Mouse (Mus musculus): ENCODE measurements around the gene Gxylt2. TPM values are rescaled to one million over a fixed set of nuclear protein-coding genes. Genes with fewer than 3 reads are reported as not detected.
A peak's percentile ranks its signal among the peaks of the same experiment; 100 is the strongest.

The Gxylt2 gene
- 1 to 10 TPM in 1 of 2 experiments, under 1 TPM in 1; 0.89 to 1.1 TPM for total RNA-seq (2021)
- long read RNA-seq, experiment 1, partial matches to known transcripts: 1 of 1 reads
- long read RNA-seq, experiment 1, other reads (novel, unspliced or antisense): 0 of 1 reads
- long read RNA-seq, experiment 2, full-length matches to known transcripts: 1 of 3 reads
- long read RNA-seq, experiment 2, partial matches to known transcripts: 1 of 3 reads
- long read RNA-seq, experiment 2, other reads (novel, unspliced or antisense): 1 of 3 reads

DNA sequence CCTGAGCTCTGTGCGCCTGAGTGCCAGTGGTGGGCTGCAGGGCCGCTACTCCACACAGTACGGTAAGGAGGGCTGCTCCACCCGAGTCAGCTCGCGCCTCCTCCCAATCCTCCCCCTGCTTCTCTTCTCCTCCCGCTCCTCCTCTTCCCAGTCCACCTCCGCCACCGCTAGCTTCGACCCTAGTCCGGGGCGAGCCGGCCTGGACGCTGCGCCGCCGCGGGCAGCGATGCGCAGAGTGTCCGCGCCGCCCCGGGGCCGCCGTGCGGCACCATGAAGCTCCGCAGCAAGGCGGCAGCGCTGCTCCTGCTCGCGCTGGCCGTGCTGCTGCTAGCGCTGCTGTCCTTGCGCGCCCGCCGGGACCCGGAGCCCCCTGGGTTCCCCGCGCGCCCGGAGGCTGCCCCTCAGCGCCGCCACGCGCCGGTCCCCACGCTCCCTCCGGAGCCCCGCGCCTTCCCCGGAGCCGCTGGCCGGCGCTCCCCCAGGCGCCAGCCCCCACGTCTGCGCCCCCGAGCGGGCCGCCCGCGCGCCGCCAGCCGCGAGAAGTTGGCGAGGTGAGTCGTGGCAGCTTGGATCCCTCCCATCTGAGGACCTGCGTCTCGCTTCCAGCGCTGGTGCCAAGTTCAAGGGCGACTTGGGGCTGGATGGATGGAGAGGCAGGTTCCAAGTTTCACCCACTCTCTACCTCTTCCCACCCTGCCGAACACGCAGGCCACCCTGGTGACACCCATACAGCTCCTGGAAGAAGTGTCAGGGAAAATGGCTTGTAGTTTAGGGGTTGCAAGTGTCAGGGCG is at the start of gene Gxylt2:
Gene Gxylt2 (plus strand): TSS at position 161 of the 792 bp plus-strand sequence.
- intact Hi-C loops (cut with DNase I): no loop called here
- DNase-seq: peak; percentile 17 to 27

DNA sequence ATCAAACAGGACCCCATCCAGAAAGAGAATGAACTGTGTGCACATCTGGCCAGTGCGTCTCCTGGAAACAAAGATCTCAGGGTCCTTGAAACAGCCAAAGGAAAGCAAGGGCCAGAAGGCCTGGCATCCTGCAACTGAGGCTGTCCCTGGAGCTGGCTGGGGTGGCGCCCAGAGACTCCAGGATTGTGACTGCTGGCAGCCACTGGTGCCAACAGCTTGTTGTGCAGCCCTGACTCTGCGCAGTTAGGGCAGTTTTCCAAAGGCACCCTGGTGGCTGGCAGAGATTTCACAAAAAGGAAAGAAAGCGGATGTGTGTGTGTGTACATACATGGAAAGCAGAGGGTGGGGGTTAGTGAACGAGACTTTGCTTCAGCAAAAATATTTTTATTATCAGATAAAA is 44.1 kb upstream of the Gxylt2 start:
- intact Hi-C loops (cut with DNase I): no loop called here
- peak; percentile 26 to 51 for DNase-seq

DNA sequence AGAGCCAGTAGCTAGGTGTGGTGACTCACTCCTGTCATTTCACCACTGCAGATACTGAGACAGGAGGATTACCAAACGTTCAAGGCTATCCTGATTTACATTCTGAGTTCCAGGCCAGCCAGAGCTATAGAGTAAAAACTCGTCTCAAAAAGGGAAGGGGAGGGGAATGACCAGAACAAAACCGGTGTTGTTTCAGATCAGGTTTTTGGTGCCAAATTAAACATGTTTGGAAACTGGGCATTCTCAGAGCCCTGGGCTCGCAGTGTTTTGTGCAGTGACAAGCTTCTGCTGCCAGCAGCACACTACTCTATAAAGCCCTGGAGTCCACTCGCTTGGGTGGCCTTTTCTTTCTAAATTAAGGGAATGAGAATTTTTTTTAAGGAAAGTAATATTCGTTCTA is 42.3 kb upstream of the Gxylt2 start:
- no peak for DNase-seq

DNA sequence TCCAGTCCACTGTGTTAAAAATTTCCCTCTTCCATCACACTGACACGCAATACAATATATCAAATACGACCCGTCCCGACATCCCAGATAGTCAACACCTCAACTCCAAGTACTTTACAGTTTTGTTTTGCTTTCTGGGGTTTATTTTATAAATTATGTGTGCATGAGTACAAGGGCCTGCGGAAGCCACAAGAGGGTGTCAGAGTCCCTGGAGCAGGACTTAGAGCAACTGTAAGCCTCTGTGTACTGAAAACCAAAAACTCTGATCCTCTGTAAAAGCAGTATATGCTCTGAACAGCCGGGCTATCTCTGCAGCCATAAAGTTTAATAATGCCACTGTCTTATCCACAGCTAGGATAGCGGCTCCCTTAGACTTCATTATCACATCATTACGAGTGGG is 36.9 kb upstream of the Gxylt2 start:
- intact Hi-C loops (cut with DNase I): no loop called here
- no peak for DNase-seq

More for the DNA sequence above, 42.3 kb upstream of the Gxylt2 start:
- intact Hi-C loops (cut with DNase I): no loop called here

DNA sequence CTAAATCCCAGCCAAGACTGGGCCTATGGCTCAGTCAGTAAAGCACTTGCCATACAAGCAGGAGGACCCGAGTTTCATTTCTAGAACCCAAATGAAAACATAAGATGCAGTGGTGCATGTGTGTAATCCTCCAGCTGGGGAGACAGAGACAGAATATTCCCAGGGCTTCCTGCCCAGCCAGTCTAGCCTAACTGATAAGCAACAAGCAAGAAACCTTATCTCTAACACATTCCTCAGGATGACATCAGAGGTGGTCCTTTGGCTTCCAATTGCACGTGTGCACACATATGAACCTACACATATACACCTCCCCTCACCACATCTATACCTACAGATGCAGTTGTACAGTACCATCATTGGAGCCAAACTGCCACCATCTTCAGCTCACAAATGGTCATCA is 35.7 kb upstream of the Gxylt2 start:
- DNase-seq: no peak
- intact Hi-C loops (cut with DNase I): no loop called here

DNA sequence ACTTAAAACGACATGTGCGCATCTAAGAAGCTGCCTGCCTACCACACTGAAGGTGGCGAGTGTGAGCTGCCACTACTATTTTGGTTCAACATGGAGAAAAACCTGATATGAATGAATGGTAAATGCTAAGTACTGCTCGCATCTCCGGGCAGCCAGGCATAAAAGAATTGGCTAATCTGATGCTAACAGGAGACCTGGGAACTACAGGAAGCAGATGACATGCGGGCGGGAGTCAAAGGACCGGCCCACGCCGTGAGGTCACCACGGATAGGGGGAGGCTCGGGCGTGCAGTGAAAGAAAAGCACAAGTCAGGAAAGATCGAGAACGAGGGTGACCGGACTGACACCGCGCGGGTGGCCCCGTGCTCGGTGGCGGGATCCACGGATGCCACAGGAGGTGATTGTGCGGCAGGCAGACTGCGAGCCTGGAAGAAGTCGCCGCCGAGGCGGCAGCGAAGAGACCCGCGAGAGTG is 34.1 kb upstream of the Gxylt2 start:
- DNase-seq: peak; percentile 5 to 43
- intact Hi-C loops (cut with DNase I): loop anchor here (5.0 to 10.0 kb wide), 2 partner anchors 527 to 594 kb away; no protein-coding TSS in a partner anchor

DNA sequence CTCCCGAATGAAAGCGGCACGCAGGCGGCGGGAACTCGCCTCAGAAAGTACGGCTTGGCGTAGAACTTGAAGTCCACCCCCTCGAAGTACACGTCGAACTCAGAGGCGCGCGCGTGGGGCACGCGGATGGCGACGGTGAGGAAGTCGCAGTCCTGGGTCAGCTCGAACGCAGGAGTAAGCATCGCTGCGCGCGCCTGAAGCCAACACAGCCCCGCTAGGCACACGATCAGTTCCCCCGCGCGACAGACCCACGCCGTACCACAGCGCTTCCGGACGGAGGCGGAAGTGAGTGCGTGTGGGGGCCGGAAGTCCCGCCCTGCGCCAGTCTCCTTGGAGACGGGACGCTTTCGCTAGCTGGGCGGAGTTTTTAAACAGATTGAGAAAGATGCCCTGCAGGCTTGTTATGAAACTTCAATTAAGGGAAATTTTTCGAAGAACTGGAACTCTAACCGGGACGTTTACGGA is 33.6 kb upstream of the Gxylt2 start, which contains the start of gene Shq1:
Gene Shq1 (minus strand): TSS at position 278 of the 465 bp plus-strand sequence.
- DNase-seq: peak; percentile 79 to 86
- intact Hi-C loops (cut with DNase I): loop anchor here (5.0 to 10.0 kb wide), 2 partner anchors 526 to 594 kb away; no protein-coding TSS in a partner anchor

DNA sequence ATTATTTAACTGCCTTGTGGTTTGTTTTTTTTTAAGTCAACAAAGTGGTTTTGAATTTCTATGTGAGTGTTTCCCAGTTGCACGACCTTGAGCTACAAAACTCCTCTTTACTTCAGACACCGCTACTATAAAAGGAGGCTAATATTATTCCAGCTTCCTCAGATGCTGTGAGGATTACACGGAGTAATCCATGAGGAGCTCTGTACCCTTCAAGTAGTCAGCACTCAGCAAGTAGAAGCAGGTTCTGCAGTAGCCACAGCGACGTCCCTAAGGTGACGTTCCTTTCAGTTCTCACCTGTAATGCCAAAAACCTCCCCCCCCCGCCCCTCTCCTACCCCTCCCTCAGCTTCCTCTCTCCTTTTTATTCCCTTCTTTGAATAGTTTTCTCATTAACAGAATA is 33.1 kb upstream of the Gxylt2 start:
- no peak for DNase-seq
- intact Hi-C loops (cut with DNase I): loop anchor here (5.0 to 10.0 kb wide), 2 partner anchors 526 to 593 kb away; no protein-coding TSS in a partner anchor

DNA sequence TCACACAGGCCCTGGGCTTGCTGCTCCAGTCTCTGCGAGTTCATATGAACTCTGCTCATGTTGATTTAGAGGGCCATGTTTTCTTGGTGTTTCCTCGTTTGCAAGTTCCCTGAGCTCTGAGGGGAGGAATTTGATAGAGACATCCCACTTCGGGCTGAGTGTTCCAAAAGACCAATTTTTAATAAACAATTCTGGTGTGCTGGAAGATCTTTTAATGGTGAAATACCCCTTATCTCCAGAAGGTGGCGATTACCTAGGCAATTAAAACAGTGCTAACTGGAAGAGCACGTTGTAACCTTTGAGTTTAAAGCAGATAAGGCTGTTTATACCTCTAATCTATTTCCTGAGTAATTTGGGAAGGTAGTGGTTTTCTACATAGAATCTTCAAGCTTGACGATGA is 29.6 kb upstream of the Gxylt2 start:
- intact Hi-C loops (cut with DNase I): loop anchor here (5.0 to 10.0 kb wide), 2 partner anchors 522 to 590 kb away; no protein-coding TSS in a partner anchor
- no peak for DNase-seq

DNA sequence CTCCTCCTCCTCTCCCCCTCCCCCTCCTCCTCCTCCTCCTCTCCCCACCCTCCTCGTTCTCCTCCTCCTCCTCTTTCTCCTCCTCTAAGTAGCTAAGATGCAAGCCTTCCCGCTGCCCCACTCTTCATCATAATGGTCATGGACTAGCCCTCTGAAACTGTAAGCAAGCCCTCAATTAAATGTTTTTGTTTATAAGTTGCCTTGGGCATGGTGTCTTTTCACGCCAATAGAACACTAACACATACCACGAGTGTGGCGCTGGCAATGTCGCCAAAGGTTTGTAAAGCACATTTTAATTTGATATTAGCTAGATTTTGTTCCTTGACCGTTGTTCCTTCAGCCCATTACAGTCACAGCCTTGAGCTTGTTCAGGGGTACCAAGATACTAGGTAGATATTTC is 28.1 kb upstream of the Gxylt2 start:
- DNase-seq: no peak
- intact Hi-C loops (cut with DNase I): loop anchor here (2.0 to 10.0 kb wide), 2 partner anchors 198 to 588 kb away; no protein-coding TSS in a partner anchor

DNA sequence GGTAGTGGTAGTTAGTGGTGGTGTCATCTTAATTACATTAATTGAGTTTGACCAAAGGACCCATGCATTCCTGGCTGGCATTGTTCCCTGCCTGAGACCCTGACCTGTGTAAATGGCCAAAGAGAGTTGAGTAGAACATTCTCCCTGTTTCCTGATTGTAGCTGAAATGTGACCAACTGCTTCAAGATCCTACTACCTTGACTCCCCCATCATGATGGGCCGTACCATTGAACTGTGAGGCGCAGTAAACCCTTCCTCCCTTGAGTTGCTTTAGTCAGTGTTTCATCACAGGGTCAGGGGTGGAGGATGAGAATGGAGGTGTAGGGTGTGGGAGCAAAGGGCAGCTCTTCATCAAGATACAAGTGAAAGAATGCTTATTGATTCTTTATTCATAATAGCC is 25.9 kb upstream of the Gxylt2 start:
- intact Hi-C loops (cut with DNase I): loop anchor here (10.0 kb wide), 1 partner anchor 586 kb away; no protein-coding TSS in a partner anchor
- no peak for DNase-seq

DNA sequence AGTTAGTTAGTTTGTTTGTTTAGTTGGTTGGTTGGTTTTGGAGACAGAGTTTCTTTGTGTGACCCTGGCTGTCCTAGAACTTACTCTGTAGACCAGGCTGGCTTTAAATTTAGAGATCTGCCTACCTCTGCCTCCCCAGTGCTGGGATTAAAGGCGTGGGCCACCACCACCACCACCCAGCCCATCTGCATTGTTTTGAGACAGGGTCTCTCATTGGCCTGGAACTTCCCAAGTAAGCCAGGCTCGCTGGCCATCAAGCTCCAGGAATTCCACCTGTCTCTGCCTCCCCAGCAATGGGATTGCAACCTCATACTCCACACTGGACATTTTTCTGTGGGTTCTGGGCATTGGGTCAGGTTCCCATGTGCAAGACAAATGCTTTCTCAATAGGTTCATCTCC is 18.2 kb upstream of the Gxylt2 start:
- no peak for DNase-seq
- intact Hi-C loops (cut with DNase I): no loop called here

DNA sequence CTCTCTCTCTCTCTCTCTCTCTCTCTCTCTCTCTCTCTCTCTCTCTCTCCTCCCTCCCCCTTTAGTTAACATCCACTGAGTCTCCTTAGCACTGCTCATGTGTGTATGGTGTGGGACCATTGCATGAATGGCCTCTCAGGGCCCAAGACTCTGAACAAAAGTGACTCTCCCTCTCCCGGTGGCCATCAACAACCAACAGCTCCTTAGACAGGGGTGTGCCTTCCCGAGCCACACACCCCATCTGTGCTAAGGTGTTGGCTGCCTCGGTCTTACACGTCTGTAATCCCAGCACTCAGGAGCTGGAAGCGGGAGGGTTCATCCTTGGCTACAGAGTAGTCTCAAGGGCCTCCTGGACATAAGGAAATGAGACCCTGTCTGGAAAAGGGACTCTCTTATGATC is 4.5 kb upstream of the Gxylt2 start:
- intact Hi-C loops (cut with DNase I): no loop called here
- DNase-seq: no peak

DNA sequence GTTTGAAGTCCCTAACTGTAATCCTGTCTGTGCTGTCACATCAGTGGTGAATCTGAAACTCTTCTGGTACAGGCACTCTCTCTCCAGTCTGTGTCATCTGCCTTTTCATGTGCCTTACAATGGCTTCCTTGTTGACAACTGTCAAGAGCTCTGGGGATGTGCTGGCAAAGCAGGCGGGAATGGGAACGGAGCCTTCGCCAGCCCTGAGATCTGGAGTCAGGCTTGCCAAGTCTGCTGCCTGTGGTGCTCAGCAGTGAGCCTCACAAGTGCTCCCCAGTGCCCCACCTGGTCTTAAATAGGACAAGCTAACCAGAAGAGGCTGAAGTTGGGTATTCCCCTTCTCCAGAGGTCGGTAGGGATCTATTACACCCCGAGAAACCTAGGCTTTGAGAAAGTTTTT is 3.8 kb upstream of the Gxylt2 start:
- no peak for DNase-seq
- intact Hi-C loops (cut with DNase I): no loop called here

DNA sequence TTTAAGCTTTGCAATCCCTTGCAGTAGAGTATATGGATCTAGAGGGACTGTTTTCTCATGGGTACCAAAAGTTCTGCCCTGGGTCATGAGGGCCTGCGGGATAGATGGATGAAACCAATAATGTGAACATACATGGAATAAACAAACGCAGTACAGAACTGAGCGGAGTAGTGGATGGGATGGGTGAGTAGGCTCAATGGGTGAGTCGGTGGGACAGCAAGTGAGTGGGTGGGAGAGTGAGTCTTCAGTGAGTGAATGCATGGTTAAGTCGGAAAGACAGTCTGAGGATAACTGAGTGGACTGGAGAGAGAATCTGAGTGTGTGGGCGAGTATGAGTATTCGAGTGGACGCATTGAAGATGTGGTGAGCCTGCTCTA is 349 bp upstream of the Gxylt2 start:
- intact Hi-C loops (cut with DNase I): no loop called here
- no peak for DNase-seq

DNA sequence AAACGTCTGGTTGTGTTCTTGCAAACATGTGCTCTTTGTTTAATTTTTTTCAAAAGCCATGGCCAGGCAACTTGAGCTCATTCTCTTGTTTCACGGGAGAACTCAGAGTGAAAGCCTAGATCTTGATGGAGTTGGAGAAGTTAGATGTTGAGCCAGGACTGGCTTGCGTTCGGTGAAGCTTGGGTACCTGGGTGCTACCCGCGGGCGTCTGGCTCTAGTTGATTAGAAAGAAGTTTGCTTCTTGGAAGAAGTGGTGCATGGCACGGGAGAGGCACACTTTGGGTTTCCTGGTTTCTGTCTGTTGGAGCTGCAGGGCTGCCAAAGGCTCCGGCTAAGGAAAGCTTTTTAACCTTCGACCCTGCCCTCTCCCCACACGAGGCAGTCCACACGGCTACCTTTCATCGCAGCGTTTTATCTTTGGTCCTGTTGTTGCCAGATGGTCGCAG is 855 bp downstream of the Gxylt2 start:
- intact Hi-C loops (cut with DNase I): no loop called here
- no peak for DNase-seq

DNA sequence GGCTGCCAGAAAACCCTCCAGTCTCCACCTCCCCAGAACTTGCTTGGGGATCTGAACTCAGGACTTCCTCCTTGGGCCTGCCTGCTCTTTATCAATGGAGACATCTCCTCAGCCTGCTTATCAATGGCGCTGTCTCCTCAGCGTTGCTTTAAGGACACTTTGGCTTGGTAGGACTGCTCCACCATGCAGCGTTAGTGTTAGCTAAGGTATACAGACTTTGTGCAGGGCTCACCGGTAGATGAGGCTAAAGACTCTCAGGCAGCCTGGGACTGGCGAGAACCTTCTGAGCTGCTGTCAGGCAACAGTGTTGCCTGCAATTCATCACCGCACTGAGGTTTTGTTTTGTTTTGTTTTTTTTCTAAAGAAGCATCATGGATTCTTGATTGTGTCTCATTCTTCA is 2.3 kb downstream of the Gxylt2 start:
- no peak for DNase-seq
- intact Hi-C loops (cut with DNase I): no loop called here

DNA sequence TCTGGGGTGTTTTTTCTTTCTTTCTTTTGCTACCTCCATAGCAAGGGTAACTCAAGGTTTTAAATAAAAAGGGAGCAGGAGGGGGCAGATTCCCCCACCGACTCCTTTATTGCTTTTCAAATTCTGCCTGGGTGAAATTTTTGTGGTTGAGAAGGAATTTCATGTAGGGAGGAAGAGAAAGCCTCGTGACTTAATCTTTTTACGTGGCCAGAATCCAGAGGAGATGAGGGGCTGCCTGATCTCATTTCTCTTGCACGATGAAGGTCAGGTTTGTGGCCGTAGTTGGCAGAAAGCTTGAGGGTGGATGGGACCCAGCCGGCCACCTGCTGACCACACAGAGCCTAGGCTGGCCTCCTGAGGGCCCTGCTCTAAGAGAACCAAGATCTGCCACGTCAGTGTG is 3.0 kb downstream of the Gxylt2 start:
- peak; percentile 12 to 36 for DNase-seq
- intact Hi-C loops (cut with DNase I): no loop called here

DNA sequence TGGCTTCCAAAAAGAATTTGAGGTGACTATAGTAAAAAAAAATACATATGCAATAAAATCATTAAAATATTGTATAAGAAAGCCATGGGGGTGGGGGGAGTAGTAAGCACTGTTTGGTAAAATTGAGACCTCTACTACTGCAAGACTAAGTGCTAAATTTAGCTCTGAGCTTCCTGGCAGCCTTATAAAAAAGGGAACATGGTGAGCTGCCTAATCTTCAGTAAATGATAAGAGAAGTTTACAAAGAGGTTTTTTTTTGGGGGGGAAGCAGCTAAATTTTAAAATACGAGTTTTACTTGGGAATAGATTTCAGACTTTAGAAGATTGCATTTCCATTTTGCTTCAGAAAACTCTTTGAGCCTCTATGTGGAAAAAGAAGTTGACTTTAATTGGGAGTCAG is 3.7 kb downstream of the Gxylt2 start:
- intact Hi-C loops (cut with DNase I): no loop called here
- no peak for DNase-seq

DNA sequence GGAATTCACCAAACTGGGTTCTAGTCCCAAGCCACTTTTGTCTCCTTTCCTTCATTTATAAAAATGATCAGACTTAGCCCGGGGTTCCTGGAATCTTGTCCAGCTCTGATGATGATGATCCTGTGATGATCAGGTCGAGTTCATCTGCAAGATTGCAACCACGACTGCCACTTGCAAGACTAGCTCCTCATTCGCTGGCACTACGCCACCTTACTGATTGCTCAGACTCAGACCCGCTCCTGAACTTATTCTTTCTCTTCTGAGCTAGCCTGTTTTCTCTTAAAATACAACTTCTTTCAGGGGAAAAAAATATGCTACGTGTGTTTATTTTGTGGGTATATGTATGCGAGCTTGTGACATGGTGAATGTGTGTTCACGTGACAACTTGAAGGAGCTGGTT is 4.5 kb downstream of the Gxylt2 start:
- intact Hi-C loops (cut with DNase I): no loop called here
- no peak for DNase-seq

DNA sequence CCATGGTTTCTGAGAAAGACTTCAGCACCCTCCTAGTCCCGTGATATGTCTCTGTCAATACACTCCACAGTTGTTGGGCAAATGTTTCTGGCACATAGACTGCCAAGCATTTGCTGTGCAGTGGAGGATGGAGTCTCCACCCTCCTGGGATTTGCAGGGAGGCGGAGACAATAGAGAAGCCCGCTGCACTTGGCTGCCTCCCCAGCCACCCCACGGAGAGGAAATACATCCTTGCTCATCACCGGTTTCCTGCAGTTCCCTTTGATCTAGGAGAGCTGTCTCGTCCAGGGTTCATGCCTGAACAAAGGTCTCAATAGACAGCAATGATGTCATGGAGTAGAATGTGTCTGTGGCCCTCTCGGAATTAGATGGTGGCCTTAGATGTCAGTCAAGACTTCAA is 4.9 kb downstream of the Gxylt2 start:
- peak; percentile 24 to 46 for DNase-seq
- intact Hi-C loops (cut with DNase I): no loop called here
